Mouse (Mus musculus) midbrain, embryonic 16.5 days (tissue): ENCODE measurements around the gene Tnip2. TPM values are rescaled to one million over a fixed set of nuclear protein-coding genes. Genes with fewer than 3 reads are reported as not detected.
A peak's percentile ranks its signal among the peaks of the same experiment; 100 is the strongest.

Experiments
- ATAC-seq: fragments of 200-750 bp; cut with Nextera tagmentation; 2 replicates; pipeline ENCODE4 v1.8.0; 2017; ENCODE audit warnings: moderate TSS enrichment
- H3K27ac ChIP-seq: fragments of 300-500 bp; sonication (generic); 2 replicates; pipeline ENCODE4 v1.5.1; 2014; ENCODE audit warnings: mild to moderate bottlenecking, low read length, mixed read lengths
- H3K27me3 ChIP-seq: fragments of 300-500 bp; sonication (generic); 2 replicates; pipeline ENCODE4 v1.6.1; 2014; ENCODE audit warnings: low read depth, low read length, mixed read lengths; ENCODE audit not compliant: control insufficient read depth, insufficient read depth
- H3K36me3 ChIP-seq: fragments of 300-500 bp; sonication (generic); 2 replicates; pipeline ENCODE4 v1.6.1; 2014; ENCODE audit warnings: mild to moderate bottlenecking, low read length, moderate library complexity, mixed read lengths; ENCODE audit not compliant: control insufficient read depth, insufficient read depth
- H3K4me1 ChIP-seq: fragments of 300-500 bp; sonication (generic); 2 replicates; pipeline ENCODE4 v1.6.1; 2014; ENCODE audit warnings: mild to moderate bottlenecking, low read length, mixed read lengths; ENCODE audit not compliant: control insufficient read depth, insufficient read depth
- H3K4me2 ChIP-seq: fragments of 300-500 bp; sonication (generic); 2 replicates; pipeline ENCODE4 v1.6.1; 2014; ENCODE audit warnings: mild to moderate bottlenecking, low read length, mixed read lengths
- H3K4me3 ChIP-seq: fragments of 300-500 bp; sonication (generic); 2 replicates; pipeline ENCODE4 v1.5.1; 2014; ENCODE audit warnings: low read depth, mild to moderate bottlenecking, low read length, moderate library complexity, mixed read lengths
- H3K9ac ChIP-seq: fragments of 300-500 bp; sonication (generic); 2 replicates; pipeline ENCODE4 v1.6.1; 2014; ENCODE audit warnings: low read depth, low read length, mixed read lengths
- H3K9me3 ChIP-seq: fragments of 300-500 bp; sonication (generic); replicated peaks from 2 replicates; pipeline ENCODE4 v1.6.1; 2014; ENCODE audit warnings: mild to moderate bottlenecking, low read length, mixed read lengths; ENCODE audit not compliant: control insufficient read depth, poor library complexity, severe bottlenecking
- WGBS: fragments of 180-500 bp; shearing (Covaris S2); extraction: QIAGEN DNeasy Blood & Tissue Kit; methylation state at CpG from one replicate; pipeline ENCODE4 v1.1.7; 2014; 5-methylcytosine and 5-hydroxymethylcytosine counted together
- polyA plus RNA-seq: library from polyadenylated mRNA; unstranded; fragments of >200 nt; fragmentation: Nextera tagmentation; extraction: Ambion mirVana; gene quantifications from 2 replicates; pipeline ENCODE4 v1.2.1, GENCODE M21; 2015

Gene Tnip2
- polyA plus RNA-seq, result 9.2 and 14.1 TPM in 2 replicates

DNA sequence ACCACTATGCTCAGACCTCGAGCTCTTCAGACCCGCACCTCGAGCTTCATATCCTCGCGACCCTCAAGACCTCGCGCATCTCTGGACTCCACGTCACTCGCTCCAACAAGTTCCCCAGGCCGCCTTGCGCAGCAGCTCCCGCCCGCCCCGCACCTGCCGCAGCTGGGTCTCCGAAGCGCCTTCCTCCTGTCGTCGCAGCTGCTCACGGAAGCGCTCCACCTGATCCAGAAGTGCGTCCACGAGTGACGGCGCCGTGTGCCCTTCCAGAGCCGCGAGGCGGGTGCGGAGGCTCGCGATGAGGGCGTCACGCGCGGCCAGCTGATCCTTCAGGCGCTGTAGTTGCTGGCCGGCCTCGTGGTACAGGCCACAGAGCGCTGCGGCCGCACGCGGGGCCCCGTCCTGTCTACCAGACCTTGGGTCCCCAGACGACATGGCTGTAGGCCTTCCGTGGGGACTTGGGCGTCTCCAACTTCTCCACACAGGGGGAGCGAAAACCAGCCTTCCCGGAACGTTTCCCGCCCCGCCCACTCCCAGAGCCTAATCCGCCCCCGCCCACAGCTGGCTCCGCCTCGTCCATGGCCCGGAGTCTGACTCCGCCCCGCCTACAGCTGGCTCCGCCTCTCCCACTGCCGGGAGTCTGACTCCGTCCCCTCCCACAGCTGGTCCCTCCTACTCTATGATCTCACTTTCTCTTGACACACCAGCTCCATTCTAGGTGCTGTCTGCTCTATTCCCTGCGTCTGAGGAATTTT lies at the start of gene Tnip2:
Tnip2 (minus strand) TSS at position 526 of the 752 bp plus-strand sequence.
- no peaks in the 10 kb centered on the region for H3K36me3 ChIP-seq
- H3K9me3 ChIP-seq, result no peaks in the 10 kb centered on the region
- H3K27ac ChIP-seq, result no peak within 1 kb of the TSS; the same call in 1 of the 2 replicates
- H3K27me3 ChIP-seq, result no peaks in the 10 kb centered on the region
- peaks cover 12% of the 10 kb centered on the region for H3K4me1 ChIP-seq
- WGBS, result under 1% methylated on average over 63 of the region's 64 CpGs
- H3K4me2 ChIP-seq, result peak within 1 kb of the TSS; percentile 94
- peak within 1 kb of the TSS; percentile 65 for H3K4me3 ChIP-seq
- H3K9ac ChIP-seq, result peak within 1 kb of the TSS; percentile 79
- peak; percentile 95 for ATAC-seq

DNA sequence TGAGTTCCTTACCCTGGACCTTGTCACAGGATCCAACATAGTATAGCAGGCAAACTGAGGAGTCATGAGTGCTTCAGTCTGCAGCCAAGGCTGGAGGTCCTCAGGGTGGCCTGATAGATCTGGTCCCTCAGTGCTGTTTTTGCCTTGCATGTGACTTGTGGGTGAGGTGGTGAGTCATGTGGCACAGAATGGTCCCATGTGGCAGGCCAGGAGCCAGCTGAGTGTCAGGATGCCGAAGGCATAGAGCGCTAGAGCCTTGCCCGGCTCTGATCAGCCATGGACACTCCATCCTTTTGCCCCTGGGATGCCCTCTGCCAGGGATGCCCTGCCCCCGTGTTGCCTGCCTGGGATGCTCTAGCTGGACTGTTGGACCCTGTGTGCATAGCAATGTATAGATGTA lies 38.0 kb upstream of the Tnip2 start:
- Histone ChIP-seq H3K36me3 (peaks cover 15% of the 10 kb centered on the region; the same call in 1 of the 2 replicates), H3K4me1 (peaks cover 16% of the 10 kb centered on the region), H3K4me3 (no peak overlapping the region), H3K9me3 (no peaks in the 10 kb centered on the region), H3K9ac (no peak overlapping the region), H3K27ac (no peak overlapping the region), H3K4me2 (no peak overlapping the region), H3K27me3 (no peaks in the 10 kb centered on the region)
- ATAC-seq, result no peak
- 94% methylated on average over 4 of the region's 4 CpGs for WGBS

- Histone ChIP-seq H3K4me3 (peak overlapping the region; percentile 75), H3K9me3 (no peaks in the 10 kb centered on the region), H3K36me3 (peaks cover 2% of the 10 kb centered on the region; the same call in 1 of the 2 replicates), H3K27ac (peak overlapping the region; percentile 85), H3K4me1 (peaks cover 16% of the 10 kb centered on the region), H3K9ac (peak overlapping the region; percentile 96), H3K4me2 (peak overlapping the region; percentile 66), H3K27me3 (no peaks in the 10 kb centered on the region)
- ATAC-seq, result peak; percentile 9; the same call in 1 of the 2 replicates
- 8% methylated on average over 6 of the region's 6 CpGs for WGBS
These were observed 36.5 kb upstream of the Tnip2 start for GRCm38 (mm10) chr5:34550251-34550650.

DNA sequence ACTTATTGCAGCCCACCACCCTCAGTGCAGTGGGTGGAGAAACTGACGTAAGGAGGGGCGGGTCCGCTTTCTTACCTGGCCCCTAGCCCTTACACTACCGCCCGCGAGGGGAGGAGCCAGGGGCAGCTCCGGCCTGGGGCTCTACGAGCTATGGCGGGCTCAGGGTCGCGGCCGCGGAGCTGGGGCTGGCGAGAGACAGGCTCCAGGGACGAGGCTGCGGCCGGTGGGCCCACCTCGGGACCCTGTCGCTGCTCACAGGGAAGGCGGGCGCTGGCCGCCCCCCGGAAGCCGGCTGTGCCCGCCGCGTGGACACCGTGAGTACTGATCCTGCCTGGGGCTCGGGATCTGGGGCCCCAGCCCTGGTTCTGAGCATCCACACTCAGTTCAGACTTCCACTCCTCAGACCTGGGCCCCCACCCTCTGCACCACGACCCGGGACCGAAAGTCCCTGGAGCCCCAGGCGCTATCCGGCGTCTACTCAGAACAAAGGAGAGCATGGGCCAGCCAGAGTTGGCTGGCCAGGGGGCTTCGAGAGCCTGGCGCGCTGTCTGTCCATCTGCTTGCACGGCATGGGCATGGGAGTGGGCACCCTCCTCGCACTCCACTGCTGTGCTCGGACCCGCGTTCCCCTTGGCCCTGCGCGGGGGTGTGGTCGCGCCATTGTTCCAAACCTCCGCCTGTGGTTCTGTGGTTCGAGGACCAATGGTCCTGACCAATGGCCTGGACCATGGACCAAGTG lies 35.9 kb upstream of the Tnip2 start:
- Histone ChIP-seq H3K4me3 (peak overlapping the region; percentile 75), H3K27me3 (no peaks in the 10 kb centered on the region), H3K4me2 (peak overlapping the region; percentile 66), H3K27ac (peak overlapping the region; percentile 85), H3K36me3 (peaks cover 2% of the 10 kb centered on the region; the same call in 1 of the 2 replicates), H3K9me3 (no peaks in the 10 kb centered on the region), H3K4me1 (peaks cover 16% of the 10 kb centered on the region), H3K9ac (peak overlapping the region; percentile 96)
- 0% methylated on average over 49 of the region's 49 CpGs for WGBS
- peak; percentile 94 for ATAC-seq

DNA sequence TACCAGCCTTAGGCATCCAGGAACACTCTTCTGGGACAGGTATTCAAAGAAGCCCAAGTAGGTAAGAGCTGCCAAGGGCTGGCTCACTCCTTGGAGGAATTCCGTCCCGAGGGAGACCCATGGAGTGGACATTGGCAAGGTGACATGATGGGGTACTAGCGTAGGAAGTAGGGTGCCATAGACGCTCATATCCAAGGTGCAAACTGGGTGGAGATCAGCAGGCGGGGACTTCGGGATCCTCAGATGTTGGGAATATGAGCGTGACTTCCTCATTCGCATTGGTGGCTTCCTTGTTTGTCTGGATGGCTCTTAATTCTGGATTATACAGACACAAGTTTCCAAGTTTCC lies 35.3 kb upstream of the Tnip2 start:
- Histone ChIP-seq H3K9me3 (no peaks in the 10 kb centered on the region), H3K27me3 (no peaks in the 10 kb centered on the region), H3K4me1 (peaks cover 16% of the 10 kb centered on the region), H3K27ac (peak overlapping the region; percentile 85; the same call in 1 of the 2 replicates), H3K36me3 (peaks cover 2% of the 10 kb centered on the region; the same call in 1 of the 2 replicates), H3K4me2 (peak overlapping the region; percentile 66), H3K4me3 (peak overlapping the region; percentile 75), H3K9ac (peak overlapping the region; percentile 96; the same call in 1 of the 2 replicates)
- WGBS, result 27% methylated on average over 8 of the region's 8 CpGs
- ATAC-seq, result peak; percentile 40

- no peak overlapping the region for H3K27ac ChIP-seq
These were observed 33.6 kb upstream of the Tnip2 start for GRCm38 (mm10) chr5:34547410-34547809.

DNA sequence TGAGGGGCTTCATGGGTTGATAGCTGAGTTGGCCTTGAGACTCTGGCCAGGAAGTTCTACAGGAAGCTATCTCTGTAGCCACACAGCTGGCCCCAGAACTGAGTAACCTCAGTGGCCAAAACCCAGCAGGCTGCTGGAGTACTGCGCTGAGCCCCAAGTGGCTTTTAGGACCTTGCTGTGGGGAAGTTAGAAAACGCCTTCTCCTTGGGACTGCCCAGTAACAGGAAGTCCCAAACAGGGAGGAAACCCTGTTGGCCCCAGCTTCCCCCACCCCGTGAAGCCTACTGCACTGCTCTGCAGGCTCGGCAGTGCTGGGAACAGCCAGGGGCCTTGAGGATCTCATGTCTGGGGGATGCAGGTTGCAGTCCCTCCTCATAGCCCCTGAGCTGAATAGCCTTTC lies 29.3 kb upstream of the Tnip2 start:
- H3K9me3 ChIP-seq, result no peaks in the 10 kb centered on the region
- no peaks in the 10 kb centered on the region for H3K4me1 ChIP-seq
- 71% methylated on average over 4 of the region's 4 CpGs for WGBS
- no peak overlapping the region for H3K9ac ChIP-seq
- H3K27me3 ChIP-seq, result no peaks in the 10 kb centered on the region
- no peak for ATAC-seq
- no peak overlapping the region for H3K27ac ChIP-seq
- H3K4me3 ChIP-seq, result no peak overlapping the region
- no peaks in the 10 kb centered on the region for H3K36me3 ChIP-seq
- H3K4me2 ChIP-seq, result no peak overlapping the region

More at GRCm38 (mm10) chr5:34547410-34547809, 33.6 kb upstream of the Tnip2 start:
- H3K9ac ChIP-seq, result no peak overlapping the region
- no peak for ATAC-seq
- no peak overlapping the region for H3K4me3 ChIP-seq
- H3K9me3 ChIP-seq, result no peaks in the 10 kb centered on the region
- no peaks in the 10 kb centered on the region for H3K27me3 ChIP-seq
- no peak overlapping the region for H3K4me2 ChIP-seq
- H3K4me1 ChIP-seq, result peaks cover 16% of the 10 kb centered on the region
- 0 out of 2 replicates have a peak, but pooled peaks cover 2% of the 10 kb centered on the region for H3K36me3 ChIP-seq

DNA sequence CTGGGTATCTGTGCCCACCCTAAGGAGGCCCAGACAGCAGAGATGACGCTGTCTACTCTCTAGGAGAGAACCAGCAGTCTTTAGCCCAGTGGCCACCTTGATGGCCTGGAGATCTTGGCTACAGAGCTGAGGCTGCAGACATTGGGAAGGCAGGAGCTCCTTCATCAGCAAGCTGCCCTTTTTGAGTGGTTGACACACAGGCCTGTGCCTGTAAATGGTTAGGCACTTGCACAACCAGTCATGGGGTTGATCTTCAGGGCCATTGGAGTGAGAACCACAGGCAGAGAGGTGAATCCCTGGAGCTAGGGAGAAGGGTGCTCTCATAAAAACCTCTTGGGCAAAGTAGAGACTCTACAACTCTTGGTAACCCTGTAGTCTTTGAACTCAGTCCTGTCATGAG lies 28.4 kb upstream of the Tnip2 start:
- Histone ChIP-seq H3K9ac (no peak overlapping the region), H3K27ac (no peak overlapping the region), H3K4me1 (no peaks in the 10 kb centered on the region), H3K4me2 (no peak overlapping the region), H3K27me3 (no peaks in the 10 kb centered on the region), H3K36me3 (no peaks in the 10 kb centered on the region), H3K9me3 (no peaks in the 10 kb centered on the region), H3K4me3 (no peak overlapping the region)
- ATAC-seq, result no peak
- WGBS, result 68% methylated on average over 1 of the region's 1 CpGs

DNA sequence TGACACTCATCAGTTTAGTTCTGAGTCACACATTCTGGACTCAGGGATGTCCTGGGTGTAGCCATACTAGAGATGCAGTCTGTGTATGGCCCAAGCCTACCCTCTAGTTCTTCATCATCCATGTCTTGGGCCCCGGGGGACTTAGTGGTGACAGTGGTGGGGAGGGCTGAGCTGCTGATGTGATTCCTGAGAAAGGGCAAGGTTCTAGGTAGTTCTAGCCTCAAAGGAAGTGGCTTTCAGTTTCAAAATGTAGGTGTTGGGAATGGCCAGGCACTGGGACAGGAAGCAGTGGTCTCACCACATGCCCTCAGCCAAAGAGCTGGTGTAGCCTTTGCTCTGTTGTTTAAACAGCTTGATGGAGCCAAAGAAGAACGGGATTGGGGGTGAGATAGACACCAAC lies 25.3 kb upstream of the Tnip2 start:
- Histone ChIP-seq H3K9me3 (no peaks in the 10 kb centered on the region), H3K27me3 (no peaks in the 10 kb centered on the region), H3K36me3 (no peaks in the 10 kb centered on the region), H3K4me3 (no peak overlapping the region), H3K4me2 (no peak overlapping the region), H3K4me1 (no peaks in the 10 kb centered on the region), H3K27ac (no peak overlapping the region), H3K9ac (no peak overlapping the region)
- ATAC-seq, result no peak
- 93% methylated on average over 2 of the region's 2 CpGs for WGBS
